Comparison of ENCODE assay signal across 10 mouse cellular contexts in the genomic region with DNA sequence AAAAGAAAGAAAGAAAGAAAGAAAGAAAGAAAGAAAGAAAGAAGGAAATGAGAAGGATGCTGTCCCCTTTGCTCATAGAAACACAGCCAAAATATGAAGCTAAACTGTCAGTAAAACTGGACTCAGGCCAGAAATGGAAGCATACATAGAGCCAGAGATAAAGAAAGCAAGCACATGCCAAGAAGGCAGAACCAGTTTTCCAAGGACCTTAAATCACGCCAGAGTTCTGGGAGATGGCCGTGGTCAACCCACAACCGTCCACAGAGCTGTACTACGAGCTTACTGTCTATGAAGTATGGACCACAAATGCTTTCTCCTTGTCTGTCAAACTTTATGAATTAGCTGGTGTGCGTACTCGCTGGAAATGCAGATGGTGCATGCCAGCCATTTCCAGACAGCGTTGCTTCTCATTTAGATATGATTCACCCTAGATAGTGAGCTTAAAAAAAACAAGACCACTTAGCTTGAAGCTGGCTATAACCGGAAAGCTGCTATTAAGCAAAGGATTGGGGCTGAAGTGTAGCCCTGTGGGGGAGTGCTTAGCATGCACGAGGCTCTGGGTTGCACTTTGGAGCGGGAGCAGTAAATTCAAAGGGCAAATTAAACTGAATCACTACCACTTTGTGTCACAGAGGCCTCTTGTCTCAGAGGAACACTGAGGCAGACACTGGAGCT. TPM values are rescaled to one million over a fixed set of nuclear protein-coding genes. Genes with fewer than 3 reads are reported as not detected.
DNase-seq lines count a peak whose midpoint lies in the region; ATAC-seq and TF ChIP-seq lines count a peak whose summit lies in the region.
"Had no signal": no experiment of that assay in that cellular context is flagged by ENCODE, and none has a peak within 500 bp of the region (broad histone marks: within the 10 kb centered on the region; RNA-seq: fewer than 3 reads in every experiment).

No protein-coding gene starts in this region.

- no peaks in the 10 kb centered on the region for H3K27me3 ChIP-seq in forebrain, postnatal 0 days (ENCODE audit: insufficient read depth, low read length)
- H3K27me3 ChIP-seq in forebrain, embryonic 13.5 days: no peaks in the 10 kb centered on the region
- no peaks in the 10 kb centered on the region for H3K27me3 ChIP-seq in lung, postnatal 0 days (replicated peaks; ENCODE audit: insufficient read depth, low read length)
- H3K27me3 ChIP-seq in intestine, embryonic 14.5 days (replicated peaks; ENCODE audit: control insufficient read depth, insufficient read depth, low read length): no peaks in the 10 kb centered on the region
- no peaks in the 10 kb centered on the region for H3K27me3 ChIP-seq in limb, embryonic 15.5 days
- H3K27me3 ChIP-seq in hindbrain, embryonic 10.5 days (ENCODE audit: insufficient read depth, poor library complexity, severe bottlenecking): no peaks in the 10 kb centered on the region
- H3K27me3 ChIP-seq: hindbrain, embryonic 12.5 days had no signal

- 52% methylated on average over 10 of the region's 10 CpGs for WGBS in forebrain, postnatal 0 days
- WGBS in forebrain, embryonic 13.5 days: 85% methylated on average over 10 of the region's 10 CpGs
- WGBS in lung, postnatal 0 days: 45% methylated on average over 10 of the region's 10 CpGs
- WGBS in intestine, embryonic 14.5 days: 59% methylated on average over 10 of the region's 10 CpGs
- 68% methylated on average over 10 of the region's 10 CpGs for WGBS in limb, embryonic 15.5 days
- WGBS in hindbrain, embryonic 10.5 days: 86% methylated on average over 10 of the region's 10 CpGs

- no peak overlapping the region for H3K9ac ChIP-seq in forebrain, postnatal 0 days
- H3K9ac ChIP-seq in forebrain, embryonic 13.5 days: no peak overlapping the region
- no peak overlapping the region for H3K9ac ChIP-seq in lung, postnatal 0 days (replicated peaks; ENCODE audit: low read depth)
- H3K9ac ChIP-seq in intestine, embryonic 14.5 days (ENCODE audit: low read length): no peak overlapping the region
- no peak overlapping the region for H3K9ac ChIP-seq in limb, embryonic 15.5 days
- H3K9ac ChIP-seq: hindbrain, embryonic 12.5 days; liver, postnatal 0 days had no signal

- no peak for TF ChIP-seq EP300 in lung, postnatal 0 days (IDR thresholded peaks at IDR 0.05)

- no peak for TF ChIP-seq CTCF in forebrain, postnatal 0 days (IDR thresholded peaks at IDR 0.05; ENCODE audit: low read depth)
- no peak for TF ChIP-seq CTCF in lung, postnatal 0 days (IDR thresholded peaks at IDR 0.05)

- peak; percentile 52 for DNase-seq in forebrain, postnatal 0 days
- peak; percentile 59 for DNase-seq in lung, postnatal 0 days (ENCODE audit: low spot score)
- DNase-seq in lung, postnatal 25 days (ENCODE audit: low spot score): no peak
- DNase-seq in intestine, embryonic 14.5 days (ENCODE audit: low spot score): peak; percentile 57
- no peak for DNase-seq in frontal cortex, postnatal 25 days (ENCODE audit: low spot score in 2 of 2)
- no peak for DNase-seq in hindbrain, embryonic 10.5 days (ENCODE audit: low spot score)
- DNase-seq: liver, postnatal 0 days had no signal

- H3K27ac ChIP-seq in forebrain, postnatal 0 days (ENCODE audit: low read depth, low read length): no peak overlapping the region
- no peak overlapping the region for H3K27ac ChIP-seq in forebrain, embryonic 13.5 days
- no peak overlapping the region for H3K27ac ChIP-seq in lung, postnatal 0 days (ENCODE audit: low read length)
- H3K27ac ChIP-seq in intestine, embryonic 14.5 days (ENCODE audit: low read depth): no peak overlapping the region
- 0 out of 2 replicates have a peak overlapping the region, but pooled peaks have one; percentile 9 for H3K27ac ChIP-seq in limb, embryonic 15.5 days
- H3K27ac ChIP-seq in hindbrain, embryonic 10.5 days: no peak overlapping the region
- H3K27ac ChIP-seq: hindbrain, embryonic 12.5 days had no signal

- H3K9me3 ChIP-seq in forebrain, postnatal 0 days (ENCODE audit: low read length): no peaks in the 10 kb centered on the region
- H3K9me3 ChIP-seq in forebrain, embryonic 13.5 days (replicated peaks): no peaks in the 10 kb centered on the region
- H3K9me3 ChIP-seq in lung, postnatal 0 days (ENCODE audit: low read length): no peaks in the 10 kb centered on the region
- H3K9me3 ChIP-seq in intestine, embryonic 14.5 days (ENCODE audit: control insufficient read depth, low read length): no peaks in the 10 kb centered on the region
- no peaks in the 10 kb centered on the region for H3K9me3 ChIP-seq in limb, embryonic 15.5 days
- H3K9me3 ChIP-seq in hindbrain, embryonic 10.5 days: no peaks in the 10 kb centered on the region
- H3K9me3 ChIP-seq: hindbrain, embryonic 12.5 days had no signal

- H3K4me2 ChIP-seq in forebrain, postnatal 0 days (ENCODE audit: low read depth): no peak overlapping the region
- H3K4me2 ChIP-seq in forebrain, embryonic 13.5 days: no peak overlapping the region
- no peak overlapping the region for H3K4me2 ChIP-seq in lung, postnatal 0 days (replicated peaks; ENCODE audit: low read depth, low read length)
- H3K4me2 ChIP-seq in intestine, embryonic 14.5 days (ENCODE audit: low read length): no peak overlapping the region
- H3K4me2 ChIP-seq in limb, embryonic 15.5 days: no peak overlapping the region
- H3K4me2 ChIP-seq: hindbrain, embryonic 12.5 days had no signal

- no peaks in the 10 kb centered on the region for H3K36me3 ChIP-seq in forebrain, postnatal 0 days (ENCODE audit: insufficient read depth)
- H3K36me3 ChIP-seq in forebrain, embryonic 13.5 days (ENCODE audit: poor library complexity, severe bottlenecking): no peaks in the 10 kb centered on the region
- 0 out of 2 replicates have a peak, but pooled peaks cover 6% of the 10 kb centered on the region for H3K36me3 ChIP-seq in lung, postnatal 0 days (ENCODE audit: insufficient read depth, low read length)
- no peaks in the 10 kb centered on the region; the same call in 1 of the 2 replicates for H3K36me3 ChIP-seq in intestine, embryonic 14.5 days (ENCODE audit: control insufficient read depth, insufficient read depth, low read length)
- peaks cover 21% of the 10 kb centered on the region for H3K36me3 ChIP-seq in limb, embryonic 15.5 days
- H3K36me3 ChIP-seq in hindbrain, embryonic 10.5 days: peaks cover 6% of the 10 kb centered on the region; the same call in 1 of the 2 replicates
- H3K36me3 ChIP-seq: hindbrain, embryonic 12.5 days had no signal

- ATAC-seq in forebrain, postnatal 0 days: peak; percentile 79
- ATAC-seq in forebrain, embryonic 13.5 days: no peak
- ATAC-seq in lung, postnatal 0 days: peak; percentile 33; the same call in 1 of the 2 replicates
- ATAC-seq in intestine, embryonic 14.5 days (replicated peaks; ENCODE audit: low FRiP score, low TSS enrichment, low read depth): no peak
- ATAC-seq in limb, embryonic 15.5 days (ENCODE audit: insufficient number of reproducible peaks, low FRiP score, low TSS enrichment, low read depth): no peak
- ATAC-seq: liver, postnatal 0 days had no signal

- H3K4me3 ChIP-seq in forebrain, postnatal 0 days (ENCODE audit: low read depth, low read length): no peak overlapping the region
- H3K4me3 ChIP-seq in forebrain, embryonic 13.5 days: no peak overlapping the region
- no peak overlapping the region for H3K4me3 ChIP-seq in lung, postnatal 0 days (ENCODE audit: low read depth, low read length)
- no peak overlapping the region for H3K4me3 ChIP-seq in intestine, embryonic 14.5 days (ENCODE audit: low read depth, low read length)
- no peak overlapping the region for H3K4me3 ChIP-seq in limb, embryonic 15.5 days
- H3K4me3 ChIP-seq in hindbrain, embryonic 10.5 days: no peak overlapping the region
- H3K4me3 ChIP-seq: hindbrain, embryonic 12.5 days had no signal

- H3K4me1 ChIP-seq in forebrain, postnatal 0 days (ENCODE audit: insufficient read depth): no peaks in the 10 kb centered on the region
- H3K4me1 ChIP-seq in forebrain, embryonic 13.5 days: no peaks in the 10 kb centered on the region
- peaks cover 6% of the 10 kb centered on the region for H3K4me1 ChIP-seq in lung, postnatal 0 days (ENCODE audit: insufficient read depth, low read depth, low read length)
- H3K4me1 ChIP-seq in intestine, embryonic 14.5 days (replicated peaks; ENCODE audit: control insufficient read depth, insufficient read depth, low read length): no peaks in the 10 kb centered on the region
- H3K4me1 ChIP-seq in limb, embryonic 15.5 days: no peaks in the 10 kb centered on the region
- no peaks in the 10 kb centered on the region for H3K4me1 ChIP-seq in hindbrain, embryonic 10.5 days (replicated peaks)
- H3K4me1 ChIP-seq: hindbrain, embryonic 12.5 days had no signal

RNA-seq across cellular contexts. Expression of a gene that starts 24.5 kb away (rescaled TPM):
- total RNA-seq in forebrain, postnatal 0 days (2014; rRNA removed): 18.0 and 24.8 TPM in 2 replicates
- polyA plus RNA-seq in forebrain, postnatal 0 days (2015; fragmentation: Nextera tagmentation; extraction: Ambion mirVana): 5.5 and 8.8 TPM in 2 replicates
- polyA plus RNA-seq in forebrain, embryonic 13.5 days (2015; fragmentation: Nextera tagmentation; extraction: Ambion mirVana): 5.6 and 7.2 TPM in 2 replicates
- polyA plus RNA-seq in lung, postnatal 0 days (2015; fragmentation: Nextera tagmentation; extraction: Ambion mirVana): 15.3 and 15.5 TPM in 2 replicates
- 6.8 and 9.3 TPM in 2 replicates for polyA plus RNA-seq in intestine, embryonic 14.5 days (2014; fragmentation: Nextera tagmentation; extraction: Ambion mirVana)
- polyA plus RNA-seq in limb, embryonic 15.5 days (2015; fragmentation: Nextera tagmentation; extraction: Ambion mirVana): 14.9 TPM in 2 replicates
- polyA plus RNA-seq in hindbrain, embryonic 10.5 days (2016; fragmentation: Nextera tagmentation; extraction: Ambion mirVana): 8.7 and 11.0 TPM in 2 replicates

RNA-seq across cellular contexts. Expression of a gene that starts 54.4 kb away (rescaled TPM):
- total RNA-seq in forebrain, postnatal 0 days (2014; rRNA removed): 30.7 and 32.7 TPM in 2 replicates
- polyA plus RNA-seq in forebrain, postnatal 0 days (2015; fragmentation: Nextera tagmentation; extraction: Ambion mirVana): 31.9 and 41.3 TPM in 2 replicates
- polyA plus RNA-seq in forebrain, embryonic 13.5 days (2015; fragmentation: Nextera tagmentation; extraction: Ambion mirVana): 41.0 and 43.1 TPM in 2 replicates
- polyA plus RNA-seq in lung, postnatal 0 days (2015; fragmentation: Nextera tagmentation; extraction: Ambion mirVana): 51.0 and 53.9 TPM in 2 replicates
- polyA plus RNA-seq in intestine, embryonic 14.5 days (2014; fragmentation: Nextera tagmentation; extraction: Ambion mirVana): 27.8 and 27.9 TPM in 2 replicates
- polyA plus RNA-seq in limb, embryonic 15.5 days (2015; fragmentation: Nextera tagmentation; extraction: Ambion mirVana): 38.5 and 40.3 TPM in 2 replicates
- 20.7 and 24.4 TPM in 2 replicates for polyA plus RNA-seq in hindbrain, embryonic 10.5 days (2016; fragmentation: Nextera tagmentation; extraction: Ambion mirVana)

Comparison
In these comparisons a context has a peak if more than half of its experiments do, and no peak if none do; other contexts are left out.
1. ATAC-seq: peak in forebrain, postnatal 0 days (single experiment) and lung, postnatal 0 days (single experiment); none in forebrain, embryonic 13.5 days (single experiment), intestine, embryonic 14.5 days (single experiment) and limb, embryonic 15.5 days (single experiment).
2. DNase-seq: peak in forebrain, postnatal 0 days (single experiment), lung, postnatal 0 days (single experiment) and intestine, embryonic 14.5 days (single experiment); none in lung, postnatal 25 days (single experiment), frontal cortex, postnatal 25 days (0 of 2) and hindbrain, embryonic 10.5 days (single experiment).